Mouse (Mus musculus): ENCODE measurements around the gene Plxna2. TPM values are rescaled to one million over a fixed set of nuclear protein-coding genes. Genes with fewer than 3 reads are reported as not detected.

Gene Plxna2
- 0.18 TPM for total RNA-seq (2023)

GRCm38 (mm10) chr1:194617918-194618317 is at the start of gene Plxna2:
TSS of gene Plxna2 (plus strand) at chr1:194618218.

Measured in CD4-positive naive resting alpha-beta T cell, adult 57 days (primary cell).